Mouse (Mus musculus) intestine, embryonic 14.5 days (tissue): ENCODE results near the gene Klb. TPM values are rescaled to one million over a fixed set of nuclear protein-coding genes. Genes with fewer than 3 reads are reported as not detected.

ENCODE experiments used
- ATAC-seq: fragments of 200-750 bp; cut with Nextera tagmentation; replicated peaks from 2 replicates; pipeline ENCODE4 v1.8.0; 2017; ENCODE audit warnings: low read depth, moderate number of reproducible peaks, moderate TSS enrichment, moderate library complexity; ENCODE audit not compliant: low FRiP score, low TSS enrichment
- DNase-seq: peaks from one replicate; pipeline ENCODE4 v3.0.0-alpha.2; 2018; ENCODE audit warnings: low spot score
- H3K27ac ChIP-seq: fragments of 300-500 bp; sonication (generic); 2 replicates; pipeline ENCODE4 v1.5.1; 2014; ENCODE audit warnings: low read depth, mild to moderate bottlenecking, control low read depth
- H3K27me3 ChIP-seq: fragments of 300-500 bp; sonication (generic); replicated peaks from 2 replicates; pipeline ENCODE4 v1.6.1; 2014; ENCODE audit warnings: low read length, control low read depth; ENCODE audit not compliant: control insufficient read depth, insufficient read depth
- H3K36me3 ChIP-seq: fragments of 300-500 bp; sonication (generic); 2 replicates; pipeline ENCODE4 v1.6.1; 2014; ENCODE audit warnings: low read length, control low read depth; ENCODE audit not compliant: control insufficient read depth, insufficient read depth
- H3K4me1 ChIP-seq: fragments of 300-500 bp; sonication (generic); replicated peaks from 2 replicates; pipeline ENCODE4 v1.6.1; 2014; ENCODE audit warnings: low read length, control low read depth, mixed read lengths; ENCODE audit not compliant: control insufficient read depth, insufficient read depth
- H3K4me2 ChIP-seq: fragments of 300-500 bp; sonication (generic); 2 replicates; pipeline ENCODE4 v1.6.1; 2014; ENCODE audit warnings: low read length
- H3K4me3 ChIP-seq: fragments of 300-500 bp; sonication (generic); 2 replicates; pipeline ENCODE4 v1.5.1; 2014; ENCODE audit warnings: low read depth, low read length, control low read depth, mixed read lengths
- H3K9ac ChIP-seq: fragments of 300-500 bp; sonication (generic); 2 replicates; pipeline ENCODE4 v1.6.1; 2014; ENCODE audit warnings: mild to moderate bottlenecking, low read length
- H3K9me3 ChIP-seq: fragments of 300-500 bp; sonication (generic); 2 replicates; pipeline ENCODE4 v1.6.1; 2016; ENCODE audit warnings: low read length, control low read depth; ENCODE audit not compliant: control insufficient read depth
- WGBS: fragments of 180-500 bp; shearing (Covaris S2); extraction: QIAGEN DNeasy Blood & Tissue Kit; methylation state at CpG from one replicate; pipeline ENCODE4 v1.1.7; 2014; 5-methylcytosine and 5-hydroxymethylcytosine counted together
- polyA plus RNA-seq: library from polyadenylated mRNA; unstranded; fragments of >200 nt; fragmentation: Nextera tagmentation; extraction: Ambion mirVana; gene quantifications from 2 replicates; pipeline ENCODE4 v1.2.1, GENCODE M21; 2014

Gene Klb
- polyA plus RNA-seq, 1 experiment from 2014 or later, result 0.96 TPM

GRCm38 (mm10) chr5:65324758-65325355 is 23.3 kb upstream of the Klb start:
- no peaks in the 10 kb centered on the region for H3K36me3 ChIP-seq
- no peak overlapping the region for H3K4me3 ChIP-seq
- H3K9me3 ChIP-seq, result no peaks in the 10 kb centered on the region
- ATAC-seq, result no peak
- H3K27ac ChIP-seq, result no peak overlapping the region
- H3K9ac ChIP-seq, result no peak overlapping the region
- H3K27me3 ChIP-seq, result no peaks in the 10 kb centered on the region
- no peak overlapping the region for H3K4me2 ChIP-seq
- H3K4me1 ChIP-seq, result peaks cover 14% of the 10 kb centered on the region; the same call in 1 of the 2 replicates
- no peak for DNase-seq
- 84% methylated on average over 3 of the region's 3 CpGs for WGBS

- no peaks in the 10 kb centered on the region for H3K27me3 ChIP-seq
- H3K9me3 ChIP-seq, result no peaks in the 10 kb centered on the region
- peak overlapping the region; percentile 28; the same call in 1 of the 2 replicates for H3K4me2 ChIP-seq
- peaks cover 14% of the 10 kb centered on the region; the same call in 1 of the 2 replicates for H3K4me1 ChIP-seq
- no peaks in the 10 kb centered on the region for H3K36me3 ChIP-seq
- no peak overlapping the region for H3K4me3 ChIP-seq
- H3K27ac ChIP-seq, result peak overlapping the region; percentile 60
- 0 out of 2 replicates have a peak overlapping the region, but pooled peaks have one; percentile 8 for H3K9ac ChIP-seq
- 56% methylated on average over 5 of the region's 5 CpGs for WGBS
- ATAC-seq (no peak), DNase-seq (no peak)
Measured at GRCm38 (mm10) chr5:65326212-65326611, 21.9 kb upstream of the Klb start.

GRCm38 (mm10) chr5:65329971-65330370 is 18.1 kb upstream of the Klb start:
- no peak for ATAC-seq
- 58% methylated on average over 3 of the region's 3 CpGs for WGBS

GRCm38 (mm10) chr5:65334788-65335187 is 13.3 kb upstream of the Klb start:
- ATAC-seq, result no peak
- peak overlapping the region; percentile 88 for H3K9ac ChIP-seq
- 4% methylated on average over 8 of the region's 8 CpGs for WGBS
- H3K4me3 ChIP-seq, result peak overlapping the region; percentile 92
- no peak for DNase-seq
- H3K36me3 ChIP-seq, result 0 out of 2 replicates have a peak, but pooled peaks cover 6% of the 10 kb centered on the region
- H3K27ac ChIP-seq, result peak overlapping the region; percentile 81
- H3K27me3 ChIP-seq, result no peaks in the 10 kb centered on the region
- peak overlapping the region; percentile 90 for H3K4me2 ChIP-seq
- 0 out of 2 replicates have a peak, but pooled peaks cover 9% of the 10 kb centered on the region for H3K4me1 ChIP-seq
- no peaks in the 10 kb centered on the region for H3K9me3 ChIP-seq

More at GRCm38 (mm10) chr5:65329971-65330370, 18.1 kb upstream of the Klb start:
- DNase-seq, result no peak
- no peak overlapping the region for H3K4me2 ChIP-seq
- H3K27ac ChIP-seq, result no peak overlapping the region
- H3K36me3 ChIP-seq, result 0 out of 2 replicates have a peak, but pooled peaks cover 6% of the 10 kb centered on the region
- no peaks in the 10 kb centered on the region for H3K27me3 ChIP-seq
- H3K9ac ChIP-seq, result no peak overlapping the region
- H3K4me3 ChIP-seq, result no peak overlapping the region
- H3K9me3 ChIP-seq, result no peaks in the 10 kb centered on the region
- peaks cover 22% of the 10 kb centered on the region; the same call in 1 of the 2 replicates for H3K4me1 ChIP-seq

- DNase-seq (peak; percentile 96), ATAC-seq (peak; percentile 98)
- Histone ChIP-seq H3K9me3 (no peaks in the 10 kb centered on the region), H3K4me1 (0 out of 2 replicates have a peak, but pooled peaks cover 9% of the 10 kb centered on the region), H3K36me3 (0 out of 2 replicates have a peak, but pooled peaks cover 6% of the 10 kb centered on the region), H3K4me2 (peak within 1 kb of the TSS; percentile 90), H3K27ac (peak within 1 kb of the TSS; percentile 81), H3K27me3 (no peaks in the 10 kb centered on the region), H3K4me3 (peak within 1 kb of the TSS; percentile 92), H3K9ac (peak within 1 kb of the TSS; percentile 88)
- under 1% methylated on average over 65 of the region's 65 CpGs for WGBS
Measured at GRCm38 (mm10) chr5:65335298-65336074, 12.6 kb upstream of the Klb start, which contains the start of gene Rfc1. Gene Rfc1 (minus strand): TSS chr5:65335670.

GRCm38 (mm10) chr5:65336075-65336355 is 12.1 kb upstream of the Klb start:
- H3K36me3 ChIP-seq, result 0 out of 2 replicates have a peak, but pooled peaks cover 6% of the 10 kb centered on the region
- H3K27ac ChIP-seq, result peak overlapping the region; percentile 81; the same call in 1 of the 2 replicates
- H3K9ac ChIP-seq, result peak overlapping the region; percentile 88
- peak overlapping the region; percentile 92 for H3K4me3 ChIP-seq
- DNase-seq (no peak), ATAC-seq (no peak)
- 0 out of 2 replicates have a peak, but pooled peaks cover 9% of the 10 kb centered on the region for H3K4me1 ChIP-seq
- no peaks in the 10 kb centered on the region for H3K9me3 ChIP-seq
- H3K4me2 ChIP-seq, result peak overlapping the region; percentile 90
- WGBS, result 32% methylated on average over 4 of the region's 4 CpGs
- no peaks in the 10 kb centered on the region for H3K27me3 ChIP-seq

GRCm38 (mm10) chr5:65338394-65338793 is 9.7 kb upstream of the Klb start:
- Histone ChIP-seq H3K9ac (no peak overlapping the region), H3K27me3 (no peaks in the 10 kb centered on the region), H3K4me1 (0 out of 2 replicates have a peak, but pooled peaks cover 9% of the 10 kb centered on the region), H3K27ac (no peak overlapping the region), H3K9me3 (no peaks in the 10 kb centered on the region), H3K36me3 (no peaks in the 10 kb centered on the region), H3K4me2 (no peak overlapping the region), H3K4me3 (no peak overlapping the region)
- DNase-seq, result no peak
- 82% methylated on average over 6 of the region's 6 CpGs for WGBS
- ATAC-seq, result no peak

- Histone ChIP-seq H3K4me1 (no peaks in the 10 kb centered on the region), H3K4me2 (no peak overlapping the region), H3K27ac (no peak overlapping the region), H3K27me3 (no peaks in the 10 kb centered on the region), H3K36me3 (no peaks in the 10 kb centered on the region), H3K9ac (no peak overlapping the region), H3K4me3 (no peak overlapping the region), H3K9me3 (no peaks in the 10 kb centered on the region)
- ATAC-seq (no peak), DNase-seq (no peak)
- WGBS, result 25% methylated on average over 4 of the region's 4 CpGs
Measured at GRCm38 (mm10) chr5:65340167-65340566, 7.9 kb upstream of the Klb start.
